Mouse (Mus musculus) liver, embryonic 18 days (tissue): ENCODE results near the gene Galnt13. TPM values are rescaled to one million over a fixed set of nuclear protein-coding genes. Genes with fewer than 3 reads are reported as not detected.

Source experiments
- polyA plus RNA-seq: library from polyadenylated mRNA; depleted of rRNA; stranded (reverse); fragments of >200 nt; gene quantifications from 2 replicates; pipeline ENCODE4 v1.2.3, GENCODE M21; 2012; rRNA removed

Galnt13 gene
- not detected in 2 replicates for polyA plus RNA-seq

GRCm38 (mm10) chr2:54435937-54436735 is at the start of gene Galnt13:
TSS of gene Galnt13 (plus strand) at chr2:54436317.

